Mouse (Mus musculus): ENCODE measurements around the gene Farp2. TPM values are rescaled to one million over a fixed set of nuclear protein-coding genes. Genes with fewer than 3 reads are reported as not detected.
"Not testable (repeated sequence)": the region's sequence is repeated elsewhere in the genome, so short reads cannot be mapped to it uniquely, and the experiment has no call there.

The Farp2 gene
- total RNA-seq, 2 experiments from 2014 or later = 19.3 to 22.9 TPM

- DNase-seq (ENCODE audit: low spot score in 2 of 2) = no peak
Observed at GRCm38 (mm10) chr1:93632723-93633122, 120.8 kb downstream of the Farp2 start.

- peak in 1 of 2 experiments; percentile 10 for DNase-seq (ENCODE audit: low spot score in 2 of 2)
Observed at GRCm38 (mm10) chr1:93634481-93634891, 122.6 kb downstream of the Farp2 start.

- peak; percentile 27 to 30 for DNase-seq (ENCODE audit: low spot score in 2 of 2)
Observed at GRCm38 (mm10) chr1:93635091-93635579, 123.3 kb downstream of the Farp2 start.

GRCm38 (mm10) chr1:93635580-93636192 is 123.8 kb downstream of the Farp2 start:
- DNase-seq (ENCODE audit: low spot score in 2 of 2) = peak; percentile 90 to 96

DNA sequence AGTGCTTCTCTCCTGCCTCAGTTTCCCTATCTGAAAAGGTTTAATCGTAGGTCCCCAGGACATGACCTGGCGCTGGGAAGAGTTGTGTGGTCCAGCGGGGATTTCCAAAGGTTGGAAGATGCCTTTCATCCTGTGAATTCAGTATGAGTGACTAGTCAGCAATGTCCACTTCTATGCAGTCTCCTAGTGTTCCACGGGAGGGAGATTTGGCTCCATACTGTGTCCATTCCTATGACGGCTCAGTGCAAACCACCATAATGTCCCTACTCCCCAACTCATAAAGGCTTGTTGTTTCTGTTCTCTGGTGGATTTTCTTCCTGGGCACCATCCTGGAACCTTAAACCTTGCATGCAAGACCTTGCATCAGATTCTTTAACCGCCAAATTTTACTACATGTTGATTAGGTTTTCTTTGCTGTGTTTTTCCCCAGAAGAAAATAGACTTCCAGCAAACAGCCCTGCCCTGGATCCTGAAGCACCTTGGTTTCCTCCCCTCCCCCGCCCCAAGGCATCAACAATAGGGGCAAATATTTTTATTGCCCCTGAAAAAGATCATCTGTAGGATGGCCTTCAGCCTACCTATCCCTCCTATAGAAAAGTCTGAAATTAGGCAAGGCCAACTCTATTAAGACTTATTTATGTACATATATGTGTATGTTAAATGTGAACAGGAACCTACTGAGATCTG is 124.5 kb downstream of the Farp2 start:
- DNase-seq (ENCODE audit: low spot score in 2 of 2) = no peak

- DNase-seq (ENCODE audit: low spot score in 2 of 2) = no peak
Observed at GRCm38 (mm10) chr1:93641978-93642377, 130.1 kb downstream of the Farp2 start.

DNA sequence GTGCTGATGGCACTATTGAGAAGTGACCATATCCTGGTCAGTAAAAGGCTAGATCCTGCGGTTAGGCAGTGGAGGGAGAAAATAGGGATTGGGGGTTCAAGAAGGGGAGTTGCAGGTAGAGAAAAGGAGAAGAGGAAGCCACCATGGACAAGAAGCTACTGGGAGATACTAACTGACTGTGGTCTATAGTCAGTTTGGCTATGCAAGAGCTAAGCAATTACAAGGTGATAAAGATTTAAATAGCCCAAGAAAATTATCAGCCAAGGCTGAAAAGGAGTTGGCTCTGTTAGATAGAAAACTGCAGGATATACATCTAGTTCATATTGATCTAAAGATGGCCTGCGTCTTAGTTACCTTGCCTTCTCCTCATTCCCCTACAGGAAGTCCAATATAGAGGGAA is 130.8 kb downstream of the Farp2 start:
- no peak for DNase-seq (ENCODE audit: low spot score in 2 of 2)

DNA sequence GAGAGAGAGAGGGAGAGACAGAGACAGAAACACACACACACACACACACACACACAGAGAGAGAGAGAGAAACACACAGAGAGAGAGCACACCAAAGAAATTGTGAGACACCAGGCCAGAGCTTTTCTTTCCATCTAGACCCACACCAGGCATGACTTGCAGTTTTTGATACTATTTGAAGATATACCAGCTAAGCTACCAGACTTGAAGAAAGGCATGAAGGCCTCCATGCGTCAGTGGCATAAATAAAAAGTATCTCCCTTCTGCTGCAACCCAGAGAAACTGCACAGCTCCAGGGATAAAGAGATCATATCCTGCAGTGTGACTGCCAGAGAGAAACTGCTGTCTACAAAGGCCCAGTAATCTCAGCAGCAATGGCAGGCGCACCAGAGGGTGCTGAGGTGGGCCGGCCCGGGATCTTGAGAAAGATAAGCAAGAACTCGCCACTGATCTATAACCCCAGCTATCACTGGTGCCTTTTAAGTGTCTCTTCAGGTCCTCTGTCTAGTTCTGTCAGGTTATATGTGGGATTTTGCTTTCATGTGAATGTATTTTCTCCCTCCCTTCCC is 137.8 kb downstream of the Farp2 start:
- no peak for DNase-seq (ENCODE audit: low spot score in 2 of 2)

GRCm38 (mm10) chr1:93654275-93654674 is 142.4 kb downstream of the Farp2 start:
- DNase-seq (ENCODE audit: low spot score in 2 of 2) = no peak

GRCm38 (mm10) chr1:93654798-93655197 is 142.9 kb downstream of the Farp2 start:
- no peak for DNase-seq (ENCODE audit: low spot score in 2 of 2)

GRCm38 (mm10) chr1:93656325-93657024 is 144.6 kb downstream of the Farp2 start:
- DNase-seq (ENCODE audit: low spot score in 2 of 2) = no peak

DNA sequence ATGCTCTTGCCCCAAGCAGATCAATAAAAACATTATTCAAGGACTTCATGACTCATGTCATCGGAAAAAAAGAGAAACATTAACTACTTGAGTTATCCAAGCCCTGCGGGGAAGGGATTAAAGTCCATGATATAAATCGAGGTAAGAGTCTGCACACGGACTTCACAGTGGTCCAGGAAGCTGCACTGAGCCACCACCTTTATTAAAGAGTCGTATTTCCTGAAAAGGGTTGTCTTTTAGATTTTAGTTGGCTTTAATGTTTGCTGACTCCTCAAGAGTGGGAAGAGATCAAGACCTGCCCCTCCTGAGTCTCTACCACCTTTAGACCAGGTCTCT is 145.1 kb downstream of the Farp2 start:
- no peak for DNase-seq (ENCODE audit: low spot score in 2 of 2)

DNA sequence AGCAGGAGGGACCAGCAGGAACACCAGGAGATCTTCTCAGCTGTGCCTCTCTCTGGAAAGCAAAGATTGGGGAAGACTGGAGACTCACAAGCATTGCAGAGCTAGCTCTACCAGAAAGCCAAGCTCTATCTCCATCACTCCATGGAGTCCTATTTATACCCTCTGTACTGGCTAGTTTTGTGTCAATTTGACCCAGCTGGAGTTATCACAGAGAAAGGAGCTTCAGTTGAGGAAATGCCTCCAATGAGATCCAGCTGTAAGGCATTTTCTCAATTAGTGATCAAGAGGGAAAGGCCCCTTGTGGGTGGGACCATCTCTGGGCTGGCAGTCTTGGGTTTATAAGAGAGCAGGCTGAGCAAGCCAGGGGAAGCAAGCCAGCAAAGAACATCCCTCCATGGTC is 146.7 kb downstream of the Farp2 start, which contains the start of gene Stk25:
TSS of gene Stk25 (minus strand) at position 101 of the 400 bp plus-strand sequence.
- DNase-seq (ENCODE audit: low spot score in 2 of 2) = not testable (repeated sequence)

- DNase-seq (ENCODE audit: low spot score in 2 of 2) = peak in 1 of 2 experiments; percentile 26
Observed at GRCm38 (mm10) chr1:93667760-93668400, 156.0 kb downstream of the Farp2 start.

DNA sequence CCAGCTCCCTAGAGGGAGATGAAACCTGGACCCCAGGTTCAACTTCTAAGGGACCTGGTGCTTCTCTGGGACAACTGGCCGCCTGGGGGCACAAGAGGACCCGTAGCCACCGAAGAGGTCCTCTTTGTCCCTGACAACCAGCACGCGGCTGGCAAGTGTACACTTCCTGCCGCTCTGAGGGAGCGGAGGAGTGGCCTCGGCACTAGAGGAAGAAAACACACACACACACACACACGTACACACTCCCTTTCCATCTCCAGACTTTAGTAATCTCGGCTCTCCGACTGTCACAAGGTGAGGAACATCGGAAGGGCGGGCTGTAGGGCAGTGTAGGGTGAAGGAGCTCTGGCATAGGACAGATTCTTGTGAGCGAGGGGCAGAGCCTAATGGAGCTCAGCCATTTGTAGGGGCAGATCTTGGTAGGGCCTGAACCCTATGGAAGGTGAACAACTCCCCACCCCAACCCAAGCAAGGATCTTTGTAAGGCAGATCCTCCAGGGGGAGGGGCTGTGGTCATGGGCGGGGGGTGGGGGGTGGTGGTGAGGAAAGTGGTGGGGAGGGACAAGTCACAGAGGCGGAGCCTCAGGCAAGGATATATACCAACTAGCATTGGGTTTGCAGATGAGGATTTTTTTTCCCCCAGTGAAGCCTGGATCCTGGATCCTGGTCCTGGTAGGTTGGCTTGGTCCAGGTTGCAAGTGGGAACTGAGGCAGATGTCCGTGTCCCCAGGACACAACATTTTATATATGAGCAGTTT is 157.1 kb downstream of the Farp2 start:
- peak; percentile 39 to 72 for DNase-seq (ENCODE audit: low spot score in 2 of 2)

GRCm38 (mm10) chr1:93669941-93670340 is 158.1 kb downstream of the Farp2 start:
- no peak for DNase-seq (ENCODE audit: low spot score in 2 of 2)
